Mouse (Mus musculus) left cerebral cortex, adult 18-20 months (tissue): ENCODE results near the gene Fbn1. TPM values are rescaled to one million over a fixed set of nuclear protein-coding genes. Genes with fewer than 3 reads are reported as not detected.

Experiments
- DNase-seq, 2 experiments: peaks; one replicate each; pipeline ENCODE4 v3.0.0; 2021 to 2022; ENCODE audit warnings: low spot score in 2 of 2, mixed read lengths in 1 of 2
- total RNA-seq, 2 experiments: library from RNA; stranded (reverse); gene quantifications; 2 replicates each; pipeline ENCODE4 v1.2.3; 2021

The Fbn1 gene
- total RNA-seq, 2 experiments from 2014 or later: 4.5 to 5.0 TPM

- no peak for DNase-seq
Observed at GRCm38 (mm10) chr2:125501526-125501925, 6.3 kb downstream of the Fbn1 start.

GRCm38 (mm10) chr2:125498216-125498615, 9.6 kb downstream of the Fbn1 start:
- DNase-seq: no peak

- DNase-seq: no peak
Observed at GRCm38 (mm10) chr2:125496696-125497095, 11.1 kb downstream of the Fbn1 start.

- no peak for DNase-seq
Observed at GRCm38 (mm10) chr2:125494831-125495812, 12.7 kb downstream of the Fbn1 start.

GRCm38 (mm10) chr2:125494291-125494690, 13.5 kb downstream of the Fbn1 start:
- no peak for DNase-seq

GRCm38 (mm10) chr2:125492050-125492900, 15.5 kb downstream of the Fbn1 start:
- DNase-seq: no peak

GRCm38 (mm10) chr2:125489979-125490378, 17.8 kb downstream of the Fbn1 start:
- DNase-seq: no peak

GRCm38 (mm10) chr2:125484910-125485309, 22.9 kb downstream of the Fbn1 start:
- no peak for DNase-seq

GRCm38 (mm10) chr2:125484164-125484563, 23.6 kb downstream of the Fbn1 start:
- DNase-seq: no peak

GRCm38 (mm10) chr2:125481531-125482317, 26.1 kb downstream of the Fbn1 start:
- DNase-seq: no peak

- DNase-seq: peak; percentile 78 to 79
Observed at GRCm38 (mm10) chr2:125481116-125481515, 26.7 kb downstream of the Fbn1 start.

GRCm38 (mm10) chr2:125480057-125480456, 27.7 kb downstream of the Fbn1 start:
- no peak for DNase-seq

GRCm38 (mm10) chr2:125478705-125479104, 29.1 kb downstream of the Fbn1 start:
- DNase-seq: no peak

GRCm38 (mm10) chr2:125477367-125477766, 30.4 kb downstream of the Fbn1 start:
- DNase-seq: no peak

- DNase-seq: no peak
Observed at GRCm38 (mm10) chr2:125476231-125476630, 31.6 kb downstream of the Fbn1 start.

- DNase-seq: no peak
Observed at GRCm38 (mm10) chr2:125474690-125475089, 33.1 kb downstream of the Fbn1 start.

- no peak for DNase-seq
Observed at GRCm38 (mm10) chr2:125473228-125473627, 34.6 kb downstream of the Fbn1 start.

- DNase-seq: no peak
Observed at GRCm38 (mm10) chr2:125471721-125472120, 36.1 kb downstream of the Fbn1 start.

GRCm38 (mm10) chr2:125470553-125471295, 37.1 kb downstream of the Fbn1 start:
- DNase-seq: peak; percentile 17 to 19

- no peak for DNase-seq
Observed at GRCm38 (mm10) chr2:125464036-125464435, 43.8 kb downstream of the Fbn1 start.
